Mouse (Mus musculus): ENCODE data around the gene Rasal2.

DNA sequence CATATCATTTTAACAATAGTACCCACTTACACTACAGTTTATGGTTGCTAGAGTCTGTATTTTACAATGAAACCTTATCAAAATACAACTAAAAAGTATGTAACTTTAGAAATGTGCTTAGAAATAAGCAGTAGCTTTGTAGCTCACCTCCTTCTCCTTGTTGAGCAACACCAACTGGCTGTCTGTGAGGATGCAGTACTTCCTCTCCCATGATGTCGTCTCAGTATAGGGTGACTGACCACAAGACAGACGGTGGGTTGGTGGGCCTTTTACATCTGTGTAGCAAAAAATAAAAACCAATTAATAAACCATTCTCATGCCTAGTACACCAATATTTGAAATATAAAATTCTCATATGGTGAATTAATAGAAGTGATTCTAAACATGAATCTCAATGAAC, 113.4 kb downstream of the Rasal2 start:
- TF ChIP-seq MAFK (IDR thresholded peaks at IDR 0.05; ENCODE audit: insufficient read depth, low read depth, low read length), result no peak
- no peak for TF ChIP-seq ZC3H11A (IDR thresholded peaks at IDR 0.05; ENCODE audit: borderline replicate concordance, low read depth, low read length)
- no peak for TF ChIP-seq CHD2 (IDR thresholded peaks at IDR 0.05; ENCODE audit: low read depth, low read length)
- TF ChIP-seq ZNF384 (IDR thresholded peaks at IDR 0.05; ENCODE audit: low read depth, low read length), result no peak
